Mouse (Mus musculus): ENCODE results near the gene Zrsr2. TPM values are rescaled to one million over a fixed set of nuclear protein-coding genes. Genes with fewer than 3 reads are reported as not detected.

Gene Zrsr2
- total RNA-seq (2014; fragmentation: Nextera tagmentation) (29.5 and 31.6 TPM in 2 replicates), total RNA-seq (2017) (63.0 and 91.8 TPM in 2 replicates)

GRCm38 (mm10) chrX:163958467-163958875, at the start of gene Zrsr2:
Gene Zrsr2 (minus strand): TSS chrX:163958661.
- ATAC-seq (replicated peaks; ENCODE audit: low FRiP score, low TSS enrichment, poor library complexity, severe bottlenecking), result peak; percentile 96

- peak; percentile 93 for ATAC-seq (replicated peaks; ENCODE audit: low FRiP score, low TSS enrichment, poor library complexity, severe bottlenecking)
Measured at GRCm38 (mm10) chrX:164004809-164005208, 46.3 kb upstream of the Zrsr2 start.

- ATAC-seq (replicated peaks; ENCODE audit: low FRiP score, low TSS enrichment, poor library complexity, severe bottlenecking), result 0 out of 2 replicates have a peak, but pooled peaks have one; percentile 50
Measured at GRCm38 (mm10) chrX:163999848-164000247, 41.4 kb upstream of the Zrsr2 start.

GRCm38 (mm10) chrX:163996754-163997153, 38.3 kb upstream of the Zrsr2 start:
- ATAC-seq (replicated peaks; ENCODE audit: low FRiP score, low TSS enrichment, poor library complexity, severe bottlenecking), result no peak

- peak; percentile 68 for ATAC-seq (replicated peaks; ENCODE audit: low FRiP score, low TSS enrichment, poor library complexity, severe bottlenecking)
Measured at GRCm38 (mm10) chrX:163987718-163988374, 29.4 kb upstream of the Zrsr2 start.

- no peak for ATAC-seq (replicated peaks; ENCODE audit: low FRiP score, low TSS enrichment, poor library complexity, severe bottlenecking)
Measured at GRCm38 (mm10) chrX:163982129-163982528, 23.7 kb upstream of the Zrsr2 start.

- 0 out of 2 replicates have a peak, but pooled peaks have one; percentile 63 for ATAC-seq (replicated peaks; ENCODE audit: low FRiP score, low TSS enrichment, poor library complexity, severe bottlenecking)
Measured at GRCm38 (mm10) chrX:163981500-163981899, 23.0 kb upstream of the Zrsr2 start.

GRCm38 (mm10) chrX:163981092-163981491, 22.6 kb upstream of the Zrsr2 start:
- ATAC-seq (replicated peaks; ENCODE audit: low FRiP score, low TSS enrichment, poor library complexity, severe bottlenecking), result no peak

- peak; percentile 86 for ATAC-seq (replicated peaks; ENCODE audit: low FRiP score, low TSS enrichment, poor library complexity, severe bottlenecking)
Measured at GRCm38 (mm10) chrX:163957803-163958466, 526 bp downstream of the Zrsr2 start.

- peak; percentile 21; the same call in 1 of the 2 replicates for ATAC-seq (replicated peaks; ENCODE audit: low FRiP score, low TSS enrichment, poor library complexity, severe bottlenecking)
Measured at GRCm38 (mm10) chrX:163957381-163957780, 1.1 kb downstream of the Zrsr2 start.

- no peak for ATAC-seq (replicated peaks; ENCODE audit: low FRiP score, low TSS enrichment, poor library complexity, severe bottlenecking)
Measured at GRCm38 (mm10) chrX:163951618-163952017, 6.8 kb downstream of the Zrsr2 start.

- no peak for ATAC-seq (replicated peaks; ENCODE audit: low FRiP score, low TSS enrichment, poor library complexity, severe bottlenecking)
Measured at GRCm38 (mm10) chrX:163944381-163944780, 14.1 kb downstream of the Zrsr2 start.

GRCm38 (mm10) chrX:163938587-163938986, 19.9 kb downstream of the Zrsr2 start:
- no peak for ATAC-seq (replicated peaks; ENCODE audit: low FRiP score, low TSS enrichment, poor library complexity, severe bottlenecking)

- no peak for ATAC-seq (replicated peaks; ENCODE audit: low FRiP score, low TSS enrichment, poor library complexity, severe bottlenecking)
Measured at GRCm38 (mm10) chrX:163934731-163935130, 23.7 kb downstream of the Zrsr2 start.

GRCm38 (mm10) chrX:163929550-163929949, 28.9 kb downstream of the Zrsr2 start:
- ATAC-seq (replicated peaks; ENCODE audit: low FRiP score, low TSS enrichment, poor library complexity, severe bottlenecking), result no peak

GRCm38 (mm10) chrX:163912791-163913190, 45.7 kb downstream of the Zrsr2 start:
- ATAC-seq (replicated peaks; ENCODE audit: low FRiP score, low TSS enrichment, poor library complexity, severe bottlenecking), result 0 out of 2 replicates have a peak, but pooled peaks have one; percentile 32

- ATAC-seq (replicated peaks; ENCODE audit: low FRiP score, low TSS enrichment, poor library complexity, severe bottlenecking), result no peak
Measured at GRCm38 (mm10) chrX:163909381-163909780, 49.1 kb downstream of the Zrsr2 start.

GRCm38 (mm10) chrX:163908337-163909250, 49.9 kb downstream of the Zrsr2 start, which contains the start of gene Ap1s2:
Gene Ap1s2 (plus strand): TSS chrX:163909017.
- ATAC-seq (replicated peaks; ENCODE audit: low FRiP score, low TSS enrichment, poor library complexity, severe bottlenecking), result peak; percentile 99

- ATAC-seq (replicated peaks; ENCODE audit: low FRiP score, low TSS enrichment, poor library complexity, severe bottlenecking), result no peak
Measured at GRCm38 (mm10) chrX:163908003-163908336, 50.5 kb downstream of the Zrsr2 start.

- ATAC-seq (replicated peaks; ENCODE audit: low FRiP score, low TSS enrichment, poor library complexity, severe bottlenecking), result no peak
Measured at GRCm38 (mm10) chrX:163906861-163907260, 51.6 kb downstream of the Zrsr2 start.

Measured in megakaryocyte-erythroid progenitor cell, adult 5-6 weeks (primary cell).